Mouse (Mus musculus) thymus, adult 2 months (tissue): ENCODE results near the gene Gm3453.
"Not testable (repeated sequence)": the region's sequence is repeated elsewhere in the genome, so short reads cannot be mapped to it uniquely, and the experiment has no call there.

Experiments used
- CTCF ChIP-seq: fragments of 200-500 bp; IDR thresholded peaks from 2 replicates; pipeline ENCODE4 v1.5.1; 2012; ENCODE audit warnings: mild to moderate bottlenecking, control low read depth, low read length, moderate library complexity, borderline replicate concordance; ENCODE audit not compliant: control insufficient read depth, poor library complexity, insufficient read depth; ENCODE audit errors: extremely low read depth
- POLR2A ChIP-seq: fragments of 200-500 bp; IDR thresholded peaks from 2 replicates; pipeline ENCODE4 v1.6.1; 2012; ENCODE audit warnings: mild to moderate bottlenecking, low read length, control low read depth, moderate library complexity; ENCODE audit not compliant: control insufficient read depth, poor library complexity, insufficient read depth; ENCODE audit errors: extremely low read depth

GRCm38 (mm10) chr14:5960479-5960878 lies 18.5 kb downstream of the Gm3453 start:
- not testable (repeated sequence) for TF ChIP-seq CTCF, POLR2A
